Mouse (Mus musculus): ENCODE results near the gene Pifo.
A peak's percentile ranks its signal among the peaks of the same experiment; 100 is the strongest.
"Not testable (repeated sequence)": the region's sequence is repeated elsewhere in the genome, so short reads cannot be mapped to it uniquely, and the experiment has no call there.

The Pifo gene

DNA sequence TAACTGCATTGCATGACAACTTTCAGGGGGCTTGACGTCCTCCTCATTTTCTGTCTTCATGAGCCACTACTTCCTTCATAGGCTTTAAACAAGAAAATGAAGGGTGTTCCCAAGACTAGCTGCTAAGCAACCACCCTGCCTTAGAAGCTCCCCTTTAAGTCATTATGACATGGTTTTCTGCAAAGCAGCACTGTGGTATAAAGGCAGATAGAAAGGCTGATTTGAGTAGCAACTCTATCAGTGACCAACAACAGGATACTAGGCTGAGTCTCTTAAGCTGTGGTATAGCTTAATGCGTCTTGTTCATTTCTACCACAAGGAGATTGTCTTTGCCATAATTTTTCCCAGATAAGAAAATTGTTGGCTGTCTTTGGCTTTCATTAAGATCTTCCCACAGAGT, at the start of gene Pifo:
TSS of gene Pifo (minus strand) at position 101 of the 400 bp plus-strand sequence.
- DNase-seq = no peak

DNA sequence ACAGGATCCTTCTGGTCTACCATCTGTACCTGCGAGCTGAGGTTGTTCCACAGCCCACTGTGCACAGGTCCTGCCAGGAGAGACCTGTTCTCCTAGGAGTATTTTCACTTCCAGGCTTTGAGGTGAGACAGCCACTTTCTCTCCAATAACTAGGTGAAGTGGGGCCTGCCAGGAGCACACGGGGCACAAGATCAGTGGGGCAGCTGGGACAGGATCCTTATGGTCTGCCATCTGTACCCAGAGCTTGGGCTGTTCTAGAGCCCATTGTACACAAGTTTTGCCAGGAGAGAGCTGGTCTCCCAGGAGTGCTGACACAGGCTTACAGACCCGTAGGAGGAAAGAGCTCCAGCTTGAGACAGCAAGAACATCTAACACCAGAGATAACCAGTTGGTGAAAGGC, 43.5 kb upstream of the Pifo start:
- DNase-seq = no peak

DNA sequence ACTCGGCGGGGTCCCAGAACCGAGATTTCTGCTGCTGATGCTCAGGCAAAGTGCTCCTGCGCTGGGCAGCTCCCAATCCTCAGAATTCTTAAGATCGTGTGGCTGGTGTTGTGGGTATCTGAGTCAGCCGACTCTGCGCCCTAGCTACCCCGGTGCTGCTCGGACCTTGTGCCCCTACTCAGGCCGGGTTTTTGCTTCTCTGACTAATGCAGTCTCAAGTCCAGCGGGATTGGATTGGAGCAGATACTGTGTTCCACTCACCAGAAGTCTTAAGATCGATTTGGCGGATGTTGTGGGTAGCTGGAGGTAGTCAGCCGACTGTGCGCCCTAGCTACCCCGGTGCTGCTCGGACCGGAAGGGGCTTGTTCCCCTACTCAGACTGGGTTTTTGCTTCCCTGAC, 37.5 kb upstream of the Pifo start:
- no peak for DNase-seq

DNA sequence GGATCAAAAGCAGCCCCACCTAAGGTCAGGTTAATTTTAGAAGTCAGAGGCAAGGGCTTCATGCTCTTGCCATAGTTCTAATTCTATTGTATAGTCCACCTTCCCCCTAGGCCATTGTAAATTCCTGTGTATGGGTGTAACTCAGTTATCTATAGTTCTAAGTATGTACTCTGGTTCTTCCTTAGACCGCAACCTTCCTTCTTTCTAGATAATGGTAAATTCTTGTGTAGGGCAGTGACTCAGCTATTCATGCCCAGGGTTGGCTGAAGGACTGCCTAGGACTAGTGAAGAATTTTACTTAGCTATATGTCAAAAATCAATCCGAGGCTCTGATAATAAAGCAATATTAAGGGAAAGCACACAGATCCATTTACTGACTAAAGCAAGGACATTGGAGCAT, 25.9 kb upstream of the Pifo start:
- DNase-seq = no peak

DNA sequence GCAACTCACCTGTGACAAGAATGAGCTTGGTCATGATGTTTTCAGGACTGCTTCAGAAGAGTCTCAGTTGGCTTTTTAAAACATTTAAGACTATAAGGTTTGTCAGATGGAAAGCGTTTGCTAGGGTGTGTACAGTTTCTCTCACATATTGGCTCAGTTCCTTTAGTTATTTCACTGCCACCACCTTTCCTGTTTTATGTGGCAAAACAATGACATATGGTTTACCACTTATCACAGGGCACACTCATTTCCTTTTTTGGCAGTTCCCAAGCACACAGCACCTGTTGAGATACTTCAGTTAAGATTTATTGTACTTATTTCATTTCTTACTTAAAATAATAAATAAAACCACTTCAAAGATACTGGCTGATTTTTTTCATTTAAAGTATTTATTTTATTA, 18.3 kb upstream of the Pifo start, which contains the start of gene Chil5:
TSS of gene Chil5 (minus strand) at position 34 of the 400 bp plus-strand sequence.
- no peak for DNase-seq

DNA sequence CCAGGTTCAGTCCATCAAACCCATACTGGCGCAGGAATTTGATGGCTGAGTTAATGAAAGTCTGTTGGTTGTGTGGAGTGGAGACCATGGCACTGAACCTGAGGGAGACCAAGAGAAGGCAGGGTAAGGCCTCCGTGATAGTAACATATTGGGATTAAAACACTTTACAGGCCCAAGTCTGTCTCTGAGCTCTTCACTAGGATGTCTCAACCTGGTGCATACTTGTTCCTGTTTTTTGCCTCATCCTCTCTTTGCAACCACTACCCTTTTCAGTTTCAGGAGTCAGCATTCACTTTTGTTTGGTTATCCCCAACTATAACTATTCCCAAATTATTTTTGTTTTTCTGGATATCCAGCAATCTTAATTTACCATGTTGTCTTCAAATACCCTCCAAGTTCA, 9.7 kb upstream of the Pifo start:
- DNase-seq = no peak

DNA sequence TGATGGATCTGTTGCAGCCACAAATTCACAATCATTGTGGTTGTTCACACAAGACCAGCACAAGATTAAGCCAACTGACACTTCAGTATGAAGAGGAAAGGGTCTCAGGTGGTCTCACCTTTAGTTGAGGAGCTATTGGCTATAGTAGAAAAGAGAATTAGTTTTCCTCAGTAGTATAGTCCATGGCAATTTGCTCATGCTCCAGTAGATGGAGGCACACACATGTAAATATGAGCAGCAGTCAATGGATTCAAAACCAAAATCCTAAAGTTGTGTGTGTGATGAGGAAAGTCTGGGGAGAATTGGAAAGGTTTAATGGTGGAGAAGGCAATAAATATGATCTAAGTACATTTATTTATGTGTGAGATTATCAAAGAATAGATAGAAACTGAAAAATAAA, 7.4 kb upstream of the Pifo start:
- DNase-seq = no peak

DNA sequence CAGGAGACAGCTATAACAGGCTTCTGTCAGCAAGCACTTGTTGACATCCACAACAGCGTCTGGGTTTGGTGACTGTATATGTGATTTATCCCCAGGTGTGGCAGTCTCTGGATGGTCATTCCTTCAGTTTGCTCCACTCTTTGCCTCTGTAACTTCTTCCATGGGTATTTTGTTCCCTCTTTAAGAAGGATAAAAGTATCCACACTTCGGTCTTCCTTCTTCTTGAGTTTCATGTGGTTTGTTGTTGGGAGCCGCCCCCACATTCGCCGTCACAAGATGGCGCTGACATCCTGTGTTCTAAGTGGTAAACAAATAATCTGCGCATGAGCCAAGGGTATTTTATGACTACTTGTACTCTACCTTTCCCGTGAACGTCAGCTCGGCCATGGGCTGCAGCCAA, 11.1 kb downstream of the Pifo start:
- DNase-seq = peak; percentile 42

DNA sequence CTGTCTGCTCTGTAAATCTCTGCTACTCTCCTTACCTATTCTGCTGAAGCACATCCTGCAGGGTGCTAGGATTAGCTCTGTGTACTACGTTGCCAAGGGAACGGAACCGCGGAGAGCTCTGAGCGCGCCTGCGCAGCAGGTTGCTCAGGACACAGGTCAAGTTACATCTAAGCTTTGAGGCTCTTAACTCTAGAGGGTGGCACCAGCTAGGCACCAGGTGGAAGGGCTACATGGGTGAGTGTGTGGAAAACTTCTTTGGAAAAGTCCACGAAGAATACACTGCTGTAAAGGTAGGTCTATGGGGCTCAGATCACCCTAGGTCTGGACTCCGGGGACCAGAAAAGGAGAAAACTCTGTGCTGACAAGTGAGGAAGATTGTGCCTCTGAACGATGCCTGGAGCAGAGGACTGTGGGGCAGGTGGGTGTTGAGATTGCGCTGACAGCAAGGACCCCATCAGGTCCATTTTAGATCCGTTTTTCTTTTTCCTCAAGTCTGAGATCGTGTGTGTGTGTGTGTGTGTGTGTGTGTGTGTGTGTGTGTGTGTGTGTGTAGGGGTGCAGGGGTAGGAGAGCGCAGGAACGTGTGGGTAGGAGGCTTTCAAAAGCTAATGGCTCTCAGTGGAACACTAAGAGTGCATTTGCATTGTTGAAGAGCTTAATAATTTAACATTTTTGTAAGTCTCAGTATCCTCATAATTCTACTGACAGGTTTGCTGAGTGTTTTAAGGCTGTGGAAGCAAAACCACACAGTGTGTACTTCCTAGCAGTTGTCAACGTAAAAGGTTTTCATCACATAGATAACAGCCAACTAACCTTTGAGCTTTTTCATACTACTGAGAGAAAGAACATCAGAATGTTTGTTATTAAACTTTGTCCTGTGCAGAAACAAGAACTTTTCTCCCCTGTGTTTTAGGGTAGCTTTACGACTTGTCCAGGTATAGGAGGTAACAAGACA, 12.8 kb downstream of the Pifo start:
- peak; percentile 87 for DNase-seq

DNA sequence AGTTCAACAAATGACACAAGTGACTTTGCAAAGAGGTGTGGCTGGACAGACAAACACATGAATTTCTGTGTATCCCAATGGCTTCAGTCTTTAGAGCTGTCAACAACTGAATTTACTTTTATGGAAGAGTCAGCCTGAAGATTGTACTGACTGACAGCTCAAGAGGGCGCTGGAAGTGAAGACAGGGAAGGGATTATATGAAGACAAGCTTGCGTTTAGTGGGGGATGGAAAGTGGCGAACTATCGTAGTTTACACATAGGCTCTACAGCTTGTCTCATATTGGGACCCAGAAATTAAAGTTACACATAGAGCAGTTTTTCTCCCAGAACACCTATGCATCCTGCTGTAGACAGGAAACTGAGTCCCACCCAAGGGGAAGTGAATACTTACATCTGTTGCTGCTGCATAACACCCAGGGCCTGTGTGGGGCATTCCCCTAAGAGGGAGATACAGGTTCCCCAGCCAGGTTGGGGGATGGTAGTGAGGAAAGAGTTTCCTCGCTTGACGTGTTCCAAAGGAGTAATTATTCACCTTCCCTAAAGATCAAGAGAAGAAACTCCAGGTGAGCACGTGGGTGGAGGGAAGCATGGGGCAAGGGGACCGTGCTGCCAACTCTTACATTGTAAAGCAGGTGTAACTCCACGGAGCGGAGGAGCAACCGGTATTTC, 13.6 kb downstream of the Pifo start:
- peak; percentile 84 for DNase-seq

DNA sequence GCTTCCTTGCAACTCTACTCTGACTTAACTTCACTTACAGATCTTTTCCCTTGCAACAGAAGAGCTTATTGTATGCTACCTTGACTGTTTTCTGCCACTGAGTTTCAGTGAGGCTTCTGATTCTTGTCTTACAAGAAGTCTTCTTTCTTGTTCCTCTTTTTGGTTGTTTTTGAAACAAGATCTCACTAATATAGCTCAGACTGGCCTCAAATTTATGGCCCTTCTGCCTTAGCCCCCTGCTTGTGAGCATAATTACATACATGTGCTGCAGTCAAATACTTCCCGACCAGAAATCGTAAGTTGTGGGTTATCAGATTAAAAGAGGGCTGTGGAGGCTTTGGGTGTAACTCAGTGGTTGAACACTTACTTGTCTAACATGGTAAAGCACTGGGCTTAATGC, 19.7 kb downstream of the Pifo start:
- no peak for DNase-seq

DNA sequence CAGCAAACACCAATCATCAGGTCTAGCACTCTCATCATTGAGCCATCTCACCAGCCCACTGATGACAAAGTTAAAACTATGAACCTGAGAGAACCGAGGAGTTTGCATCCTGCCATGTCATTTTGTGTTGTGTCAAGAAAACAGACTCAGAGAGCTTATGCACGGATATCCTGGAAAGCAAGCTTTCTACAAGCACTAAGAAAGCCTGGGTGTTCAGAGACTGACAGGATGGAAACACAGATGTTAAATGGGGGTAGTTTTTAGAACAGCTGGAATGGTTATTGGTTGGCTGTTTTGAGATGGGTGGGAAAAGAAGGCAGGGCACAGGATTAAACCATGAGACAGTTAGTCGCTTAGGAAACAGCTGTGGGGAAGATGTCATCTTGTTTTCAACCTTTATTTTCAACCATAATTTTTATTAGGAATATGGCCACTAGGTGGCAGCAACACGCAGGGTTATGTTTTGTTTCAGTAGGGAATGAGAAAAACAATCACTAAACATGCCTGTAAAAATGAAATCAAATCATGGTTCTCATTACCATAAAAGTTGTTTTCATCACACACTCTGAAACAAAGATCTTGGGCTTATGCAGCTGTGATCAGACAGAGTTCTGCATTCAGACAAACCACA, 22.7 kb downstream of the Pifo start:
- peak; percentile 80 for DNase-seq

DNA sequence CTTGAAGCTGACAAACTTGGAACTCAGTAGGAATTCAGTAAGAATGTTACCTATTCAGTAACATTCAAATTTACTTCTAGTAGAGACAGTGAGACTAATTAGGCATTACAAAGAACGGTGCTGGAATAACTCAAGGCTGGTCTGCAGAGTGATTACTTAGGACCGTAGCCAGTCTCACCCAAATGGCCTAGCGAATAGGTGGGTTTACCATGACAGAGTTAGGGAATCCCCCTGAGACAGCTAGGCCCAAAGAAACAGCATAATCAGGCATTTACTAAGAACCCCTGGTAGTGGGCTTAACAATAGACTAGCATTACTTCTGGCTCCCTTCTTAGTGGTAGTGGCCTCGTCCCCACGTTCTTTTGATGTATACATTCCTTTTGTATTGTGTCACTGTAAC, 24.8 kb downstream of the Pifo start:
- not testable (repeated sequence) for DNase-seq

DNA sequence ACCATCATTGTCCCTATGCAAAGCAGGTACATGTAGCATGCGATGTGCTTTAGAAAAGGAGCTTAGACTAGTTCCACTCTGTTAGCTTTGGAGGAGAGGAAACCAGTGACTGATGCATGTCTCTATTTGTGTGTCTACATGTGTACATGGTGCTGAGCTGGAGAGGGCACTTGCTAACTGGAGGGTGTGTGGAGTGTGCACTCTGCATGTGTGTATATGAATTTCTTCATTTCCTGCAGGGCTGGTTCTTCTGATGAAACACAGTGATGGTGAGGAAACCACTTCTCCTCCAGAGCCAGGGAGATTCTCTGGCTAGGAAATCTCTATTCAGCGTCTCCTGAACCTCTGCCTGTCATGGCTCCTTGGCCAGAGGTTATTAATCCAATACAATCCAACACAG, 40.3 kb downstream of the Pifo start:
- DNase-seq = no peak

DNA sequence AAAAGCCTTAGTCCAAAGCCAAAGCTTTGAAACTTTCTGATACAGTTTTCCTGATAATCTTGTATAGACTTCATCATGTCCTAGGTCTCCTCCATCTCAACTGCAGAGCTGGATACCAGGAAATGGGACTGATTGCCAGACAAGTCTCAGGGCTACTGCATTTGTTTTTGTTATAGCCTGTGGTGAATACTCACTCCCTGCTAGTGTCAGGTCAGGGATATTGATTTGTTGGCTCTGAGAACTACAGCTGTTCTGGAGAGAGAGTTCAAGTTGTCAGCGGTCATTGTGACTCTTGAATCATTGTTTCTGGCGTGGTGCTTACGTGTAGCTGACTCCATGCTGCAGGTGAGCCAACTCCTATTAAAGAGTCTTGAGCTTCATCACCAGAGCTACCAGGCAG, 41.0 kb downstream of the Pifo start, which contains the start of gene Ovgp1:
TSS of gene Ovgp1 (plus strand) at position 301 of the 400 bp plus-strand sequence.
- DNase-seq = no peak

DNA sequence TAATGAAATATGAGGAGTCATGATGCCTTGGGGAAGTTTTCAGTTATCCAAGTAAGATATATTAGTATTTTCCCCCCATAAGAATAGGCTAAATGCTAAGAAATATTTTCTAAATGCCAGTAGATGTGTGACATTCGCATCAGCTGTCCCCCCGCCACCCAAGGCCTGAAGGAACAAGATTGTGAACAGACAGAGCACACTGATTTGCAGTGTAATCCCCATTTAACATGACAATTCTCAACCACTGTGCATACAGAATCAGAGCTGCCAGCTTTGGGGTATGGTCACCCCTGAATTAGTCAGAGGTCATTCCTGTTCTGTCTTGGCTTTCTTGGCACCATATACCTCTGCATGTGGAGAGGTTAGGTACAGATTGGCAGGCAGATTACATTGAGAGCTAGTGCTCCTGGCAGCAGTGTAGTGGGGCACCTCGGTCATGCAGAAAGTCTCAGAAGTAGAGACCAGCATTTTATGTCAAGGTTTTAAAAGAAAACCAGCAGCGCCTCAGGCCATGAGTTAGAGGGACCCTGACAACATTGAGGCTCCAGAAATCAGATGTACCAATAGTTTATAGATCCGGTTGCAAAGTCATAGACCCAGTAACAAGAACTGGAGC, 42.5 kb downstream of the Pifo start:
- no peak for DNase-seq

DNA sequence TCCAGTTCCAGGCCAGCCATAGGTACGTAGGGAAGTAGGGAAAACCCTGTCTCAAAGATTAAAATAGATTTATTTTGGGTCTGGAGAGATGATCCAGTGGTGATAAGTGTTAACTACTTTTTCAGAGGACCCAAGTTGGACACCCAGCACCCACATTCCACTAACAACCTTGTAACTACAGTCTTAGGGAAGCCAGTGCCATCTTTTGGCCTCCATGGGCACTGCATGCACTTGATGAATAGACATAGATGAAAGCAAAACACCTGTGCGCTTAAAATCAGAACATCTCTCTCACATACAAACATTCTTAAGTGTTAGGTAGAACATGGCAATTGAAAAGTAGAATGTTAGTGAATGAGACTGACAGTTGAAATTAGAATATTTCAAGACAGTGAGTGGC, 53.7 kb downstream of the Pifo start:
- DNase-seq = peak; percentile 15

DNA sequence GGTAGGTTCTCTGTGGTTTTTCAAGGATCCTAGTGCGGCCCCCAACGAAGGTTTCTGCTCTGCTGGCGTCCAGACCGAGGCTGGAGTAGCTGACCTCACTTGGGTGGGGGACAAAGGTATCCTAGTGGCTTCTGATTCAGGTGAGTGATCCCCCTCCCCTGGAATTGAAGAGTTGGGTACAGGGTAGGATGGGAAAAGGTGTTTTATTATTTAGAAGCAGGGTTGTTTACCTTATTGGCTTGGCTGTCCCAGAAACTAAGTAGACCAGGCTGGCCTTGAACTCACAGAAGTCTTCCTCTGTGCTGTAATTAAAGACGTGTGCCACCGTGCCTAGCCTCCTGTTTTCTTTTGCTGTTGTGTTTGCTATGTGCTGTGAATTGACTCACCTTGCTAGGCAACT, 54.4 kb downstream of the Pifo start, which contains the start of gene Atp5f1:
TSS of gene Atp5f1 (minus strand) at position 101 of the 400 bp plus-strand sequence.
- DNase-seq = no peak

DNA sequence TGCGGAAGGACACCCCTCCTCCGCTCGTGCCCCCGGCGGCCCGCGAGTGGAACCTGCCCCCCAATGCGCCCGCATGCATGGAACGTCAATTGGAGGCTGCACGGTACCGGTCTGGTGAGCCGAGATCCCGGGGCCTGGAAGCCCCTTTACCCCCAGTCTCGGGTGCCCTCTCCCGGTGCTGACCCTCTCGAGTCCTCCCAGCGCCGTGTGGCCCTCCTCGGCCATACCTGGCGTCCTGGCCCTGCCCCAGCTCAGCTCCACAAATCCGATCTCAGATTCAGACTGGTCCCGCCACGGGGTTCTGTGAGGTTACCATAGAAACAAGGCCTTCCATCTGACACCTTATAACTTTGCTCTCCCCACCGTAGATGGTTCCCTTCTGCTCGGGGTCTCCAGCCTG, 54.9 kb downstream of the Pifo start:
- DNase-seq = no peak

DNA sequence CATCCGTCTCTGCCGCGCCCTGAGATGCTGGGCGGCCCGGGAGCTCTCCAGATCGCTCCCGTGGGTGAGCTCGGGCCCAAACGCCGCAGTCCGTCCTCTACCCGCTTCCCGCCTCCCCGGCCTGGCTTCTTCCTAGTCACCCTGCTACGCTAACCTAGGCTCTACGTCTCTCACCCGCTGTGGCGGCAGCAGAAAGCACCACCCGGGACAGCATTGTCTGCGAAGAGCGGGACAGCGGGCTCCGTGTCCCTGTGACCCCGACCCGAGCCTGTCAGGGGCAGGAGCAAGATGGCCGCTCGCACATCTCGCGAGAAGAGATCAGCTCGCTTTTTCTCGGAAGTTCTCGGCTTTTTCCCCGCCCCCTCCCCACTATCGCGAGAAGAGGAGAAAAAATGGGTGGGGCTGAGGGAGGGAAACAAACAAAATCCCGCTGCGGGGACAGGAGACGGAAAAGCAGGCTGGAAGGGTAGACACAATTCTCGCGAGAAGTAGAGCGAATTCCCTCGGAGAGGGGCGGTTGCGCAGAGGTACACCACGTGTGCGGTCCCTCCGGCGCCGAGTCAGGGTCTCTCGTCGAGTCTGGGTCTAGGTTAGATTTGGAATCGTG, 55.4 kb downstream of the Pifo start, which contains the start of gene Wdr77:
TSS of gene Wdr77 (plus strand) at position 396 of the 607 bp plus-strand sequence.
- DNase-seq = peak; percentile 99

DNA sequence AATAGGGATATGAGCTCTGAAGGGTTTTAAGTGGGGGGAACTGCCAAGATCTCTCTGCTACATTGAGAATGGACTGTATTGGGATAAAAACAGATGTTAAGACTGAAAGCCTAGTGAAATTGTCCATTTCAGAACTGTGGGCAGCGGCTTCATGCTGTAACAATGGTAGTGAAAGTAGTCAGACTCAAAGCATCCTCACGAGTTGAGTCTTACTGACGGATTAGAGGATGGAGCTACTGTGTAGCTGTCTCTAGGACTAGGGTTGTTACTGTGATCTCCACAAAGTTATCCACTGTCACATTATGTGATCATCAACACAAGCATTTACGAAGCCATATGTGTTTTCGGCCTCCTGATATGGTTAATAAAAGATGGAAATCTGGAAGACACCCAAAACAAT, 56.2 kb downstream of the Pifo start:
- no peak for DNase-seq

DNA sequence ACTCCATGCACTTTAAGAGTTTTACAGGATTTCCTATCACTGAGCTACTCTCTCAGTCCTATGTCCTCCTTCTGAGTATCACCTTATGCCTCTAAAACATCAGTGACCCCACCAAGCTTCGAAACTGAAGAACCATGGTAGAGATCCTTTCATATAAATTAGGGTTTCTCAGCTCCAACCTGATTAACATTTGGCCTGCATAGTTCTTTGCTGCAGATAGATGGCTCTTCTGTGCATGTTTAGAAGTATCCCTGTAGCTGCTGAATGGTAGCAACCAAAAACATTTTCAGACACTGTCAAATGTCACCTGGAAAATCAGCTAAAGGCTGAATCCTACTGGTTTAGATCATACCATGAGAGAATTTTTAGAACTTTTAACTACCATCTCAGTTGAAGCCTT, 57.2 kb downstream of the Pifo start:
- no peak for DNase-seq

DNA sequence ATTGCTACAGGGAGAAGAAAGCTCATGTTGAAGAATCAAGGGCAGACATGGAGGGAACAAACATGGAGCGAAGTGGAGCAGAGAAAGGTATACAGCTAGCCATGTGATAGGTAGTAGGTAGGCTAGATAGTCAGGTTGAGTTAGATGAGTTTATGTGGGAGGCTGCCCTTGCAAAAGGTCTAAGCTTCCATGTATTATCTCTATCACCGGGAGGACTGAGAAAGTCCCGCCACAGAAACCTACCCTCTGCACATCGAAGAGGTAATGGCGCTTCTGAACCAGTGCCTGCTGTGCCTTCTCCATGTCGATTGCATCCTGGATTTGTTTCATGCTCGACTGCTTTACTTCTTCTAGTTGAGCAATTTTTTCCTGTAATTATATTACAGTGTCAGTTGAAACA, 63.1 kb downstream of the Pifo start:
- DNase-seq = peak; percentile 70
